Mouse (Mus musculus) embryo, embryonic 10 days (tissue): ENCODE measurements around the gene Arhgef11.

ENCODE experiments used
- DNase-seq: peaks from one replicate; pipeline ENCODE4 v3.0.0-alpha.2; 2015; ENCODE audit warnings: low spot score

Gene Arhgef11

DNA sequence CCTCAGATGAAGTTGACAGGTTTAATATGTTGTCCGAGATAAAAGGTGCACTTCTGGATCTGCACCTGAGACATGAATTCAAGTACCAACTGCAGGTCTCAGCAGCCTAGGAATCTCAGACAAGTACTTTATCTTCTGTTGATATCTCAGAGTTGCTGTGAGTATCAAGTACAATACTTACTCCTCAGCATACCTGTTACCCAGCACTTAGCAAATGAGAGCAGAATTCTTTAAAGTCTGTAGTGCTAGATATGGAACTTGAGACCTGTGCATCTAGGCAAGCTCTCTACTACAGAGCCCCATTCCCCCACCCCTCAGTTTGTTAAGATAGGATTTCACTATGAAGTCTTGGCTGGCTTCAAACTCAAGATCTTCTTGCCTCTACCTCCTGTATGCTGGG, 43.9 kb downstream of the Arhgef11 start:
- DNase-seq: no peak

DNA sequence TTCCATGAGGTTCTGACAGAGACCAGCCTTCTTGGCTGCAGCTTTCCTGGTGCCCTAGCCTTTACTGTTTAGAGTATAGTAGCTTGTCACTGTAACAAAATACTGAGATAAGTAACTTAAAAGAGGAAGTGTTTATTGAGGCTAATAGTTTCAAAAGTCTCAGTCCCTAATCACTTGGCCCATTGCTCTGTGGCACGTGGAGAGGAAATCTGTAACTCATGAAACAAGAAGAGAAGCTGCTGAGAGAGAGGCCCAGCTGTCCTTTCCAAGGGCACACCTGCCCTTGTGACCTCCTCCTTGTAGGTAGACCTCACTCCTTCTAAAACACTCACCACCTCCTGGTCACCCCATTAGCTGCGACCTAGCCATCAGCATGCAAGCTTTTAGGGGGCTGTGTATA, 101.2 kb downstream of the Arhgef11 start:
- DNase-seq: no peak

DNA sequence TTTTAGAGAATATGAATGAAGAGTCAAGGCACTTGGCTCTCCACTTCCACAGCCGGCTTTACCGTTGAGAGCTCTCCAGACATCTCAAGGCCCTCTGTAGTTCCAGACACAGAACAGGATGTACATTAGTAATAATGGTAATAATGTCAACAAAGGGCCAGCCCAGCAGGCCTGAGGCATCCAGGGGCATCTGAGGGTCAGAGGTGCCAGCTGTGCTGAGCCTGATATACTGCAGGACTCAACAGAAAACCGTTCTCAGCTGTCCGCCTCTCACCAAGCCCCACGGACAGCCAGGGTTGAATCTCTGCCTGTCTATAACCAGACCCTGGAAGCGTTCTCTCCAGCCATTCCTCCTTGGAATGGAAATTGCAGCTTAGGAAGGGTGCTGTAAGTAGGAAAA, 107.2 kb downstream of the Arhgef11 start:
- peak; percentile 25 for DNase-seq

DNA sequence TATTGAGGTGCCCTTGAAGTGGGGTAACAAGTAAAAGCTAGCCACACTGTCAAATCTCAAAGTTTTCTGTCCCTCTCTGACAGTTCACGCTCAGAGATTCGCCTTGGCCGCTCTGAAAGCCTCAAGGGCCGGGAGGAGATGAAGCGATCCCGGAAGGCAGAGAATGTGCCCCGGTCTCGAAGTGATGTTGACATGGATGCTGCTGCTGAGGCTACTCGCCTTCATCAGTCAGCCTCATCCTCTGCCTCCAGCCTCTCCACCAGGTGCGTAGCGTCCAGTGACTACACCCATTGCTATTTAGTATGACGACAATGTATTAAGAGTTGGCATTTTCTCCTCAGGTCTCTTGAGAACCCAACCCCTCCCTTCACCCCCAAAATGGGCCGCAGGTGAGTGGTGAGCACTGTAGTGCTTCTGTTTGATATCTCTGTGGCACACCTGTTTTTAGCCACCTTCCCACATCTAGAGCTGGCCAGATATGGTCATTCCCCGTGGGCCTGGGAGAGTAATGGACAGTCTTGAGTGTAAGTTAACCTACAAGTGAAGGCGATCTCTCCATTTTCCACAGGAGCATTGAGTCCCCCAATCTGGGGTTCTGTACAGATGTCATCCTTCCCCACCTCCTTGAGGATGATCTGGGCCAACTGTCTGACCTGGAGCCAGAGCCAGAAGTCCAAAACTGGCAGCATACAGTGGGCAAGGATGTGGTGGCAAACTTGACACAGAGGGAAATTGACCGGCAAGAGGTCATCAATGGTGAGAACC, 108.2 kb downstream of the Arhgef11 start:
- DNase-seq: no peak

DNA sequence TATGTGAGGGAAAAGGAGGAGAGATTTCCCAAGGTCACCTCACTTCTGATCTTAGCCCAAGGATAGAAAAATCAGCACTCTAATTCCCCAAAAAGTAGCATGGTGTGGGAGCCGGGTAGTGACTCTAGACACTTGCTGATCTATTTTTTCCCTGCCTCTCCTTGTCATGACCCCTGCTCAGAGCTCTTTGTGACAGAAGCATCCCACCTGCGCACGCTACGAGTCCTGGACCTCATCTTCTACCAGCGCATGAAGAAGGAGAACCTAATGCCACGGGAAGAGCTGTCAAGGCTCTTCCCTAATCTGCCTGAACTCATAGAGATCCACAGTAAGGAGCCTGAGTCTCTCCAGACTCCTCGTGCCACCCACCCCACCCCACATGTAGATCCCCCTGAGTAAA, 108.8 kb downstream of the Arhgef11 start:
- no peak for DNase-seq

DNA sequence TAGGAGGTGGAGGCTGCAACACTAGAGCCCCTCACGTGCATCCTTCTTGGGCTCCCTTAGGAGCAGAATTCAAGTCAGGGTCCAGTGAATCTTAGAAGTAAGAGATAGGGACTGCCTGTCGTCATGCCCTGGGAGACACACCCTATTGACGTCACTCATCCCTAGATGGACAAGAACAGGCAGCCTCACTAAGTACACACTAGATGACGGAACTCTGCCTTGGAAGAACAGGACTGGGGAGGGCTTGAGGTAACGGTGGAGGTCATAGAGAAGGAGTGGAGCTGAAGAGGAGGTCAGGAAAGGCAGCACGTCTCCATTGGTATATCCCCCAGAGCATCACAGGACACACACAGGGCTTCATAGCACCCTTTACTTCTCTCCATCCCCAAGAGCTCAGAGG, 111.3 kb downstream of the Arhgef11 start:
- no peak for DNase-seq

DNA sequence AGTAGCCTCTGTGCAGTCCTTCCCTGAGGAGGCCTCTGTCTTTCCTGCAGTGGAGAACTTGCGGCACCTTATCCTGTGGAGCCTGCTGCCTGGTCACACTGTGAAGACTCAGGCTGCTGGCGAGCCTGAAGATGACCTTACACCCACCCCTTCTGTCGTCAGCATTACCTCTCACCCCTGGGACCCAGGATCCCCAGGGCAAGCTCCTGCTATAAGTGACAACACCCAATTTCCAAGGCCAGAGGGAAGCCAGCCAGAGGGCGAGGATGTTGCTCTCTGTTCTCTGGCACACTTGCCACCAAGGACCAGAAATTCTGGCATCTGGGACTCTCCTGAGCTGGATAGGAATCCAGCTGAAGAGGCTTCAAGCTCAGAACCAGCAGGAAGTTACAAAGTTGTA, 115.7 kb downstream of the Arhgef11 start:
- no peak for DNase-seq

DNA sequence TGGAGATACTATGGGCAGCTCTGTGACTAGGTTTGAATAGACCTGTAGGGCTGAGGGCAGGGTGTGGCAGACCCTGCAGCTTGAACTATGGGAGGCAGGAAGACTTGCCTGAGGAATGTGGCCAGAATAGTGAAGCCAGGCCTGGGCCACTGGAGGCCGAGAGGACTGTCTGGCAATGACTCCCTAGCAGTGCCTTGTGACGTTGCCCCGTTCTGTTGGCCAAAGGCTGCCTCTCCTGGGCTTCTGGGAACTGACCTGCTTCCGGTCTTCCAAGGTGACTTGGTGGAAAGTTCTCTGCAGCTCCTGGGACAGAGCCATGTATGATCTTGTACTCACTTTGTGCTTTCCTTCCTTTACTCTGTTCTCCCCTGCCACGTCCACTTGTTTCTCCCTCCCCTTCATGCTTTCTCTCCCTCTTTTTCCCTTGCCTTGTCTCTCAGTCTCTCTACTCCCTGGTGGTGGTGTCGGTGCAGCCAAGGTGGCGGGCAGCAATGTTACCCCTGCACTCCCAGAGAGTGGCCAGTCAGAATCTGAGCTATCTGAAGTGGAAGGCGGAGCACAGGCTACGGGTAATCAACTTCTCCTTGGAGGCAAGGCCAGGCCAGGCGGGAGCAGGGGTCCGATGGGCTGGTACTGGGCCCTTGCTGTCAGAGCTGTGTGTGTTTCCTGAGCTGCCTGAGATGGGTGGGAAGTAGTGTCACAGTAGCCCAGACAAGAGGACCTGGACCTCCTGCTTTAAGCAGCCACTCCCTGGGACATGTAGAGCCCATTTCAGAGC, 116.8 kb downstream of the Arhgef11 start:
- no peak for DNase-seq

DNA sequence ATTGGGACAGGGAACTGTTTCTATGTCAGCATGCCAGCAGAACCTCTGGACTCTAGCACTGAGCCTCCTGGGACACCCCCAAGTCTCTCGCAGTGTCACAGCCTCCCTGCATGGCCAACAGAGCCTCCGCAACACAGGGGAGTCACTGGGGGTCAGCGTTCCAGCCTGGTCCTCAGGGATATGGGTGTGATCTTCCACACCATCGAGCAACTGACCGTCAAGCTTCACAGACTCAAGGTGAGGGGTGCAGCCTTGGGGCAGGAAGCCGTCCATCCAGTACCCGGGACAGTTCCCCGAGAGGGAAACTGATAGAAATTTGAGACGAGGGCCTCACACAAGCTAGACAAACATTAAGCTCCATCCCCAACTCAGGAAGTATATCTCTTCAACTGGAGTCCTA, 118.0 kb downstream of the Arhgef11 start:
- no peak for DNase-seq

DNA sequence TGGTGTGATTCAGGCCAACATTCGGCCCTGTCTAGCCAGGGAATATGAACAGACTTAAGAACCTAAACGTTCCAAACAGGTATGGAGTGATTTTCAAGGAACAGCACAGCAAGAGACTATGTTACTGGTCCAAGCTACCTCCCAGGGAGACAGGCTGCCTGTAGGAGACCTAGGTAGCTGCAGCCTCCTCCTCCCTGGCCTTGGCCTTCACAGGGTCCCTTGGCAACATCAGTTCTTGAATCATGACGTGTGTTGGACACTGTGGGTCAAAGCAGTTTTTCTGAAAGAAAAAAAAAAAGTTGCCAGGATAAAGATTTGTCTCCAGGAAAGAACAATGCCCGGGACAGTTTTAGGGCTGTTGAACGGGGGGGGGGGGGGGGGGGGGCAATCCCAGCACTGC, 121.5 kb downstream of the Arhgef11 start:
- DNase-seq: no peak

DNA sequence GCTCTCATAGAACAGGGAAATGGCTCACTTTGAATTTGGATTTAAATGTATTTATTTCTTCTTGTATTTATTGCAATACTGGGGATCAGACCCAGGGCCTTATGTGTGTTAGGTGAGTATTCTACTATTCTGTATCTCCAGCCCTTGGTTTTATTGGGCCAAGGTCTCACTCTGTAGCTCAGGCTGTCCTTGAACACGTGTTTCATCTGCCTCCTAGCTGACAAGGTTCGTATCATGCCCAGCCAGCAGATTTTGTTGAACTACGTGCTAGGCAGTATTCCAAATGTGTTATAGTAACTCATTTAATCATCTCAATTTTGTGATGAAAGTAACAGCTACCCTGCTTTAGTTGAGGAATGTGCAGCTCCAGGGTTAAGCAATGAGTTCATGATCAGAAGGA, 124.7 kb downstream of the Arhgef11 start:
- DNase-seq: no peak

DNA sequence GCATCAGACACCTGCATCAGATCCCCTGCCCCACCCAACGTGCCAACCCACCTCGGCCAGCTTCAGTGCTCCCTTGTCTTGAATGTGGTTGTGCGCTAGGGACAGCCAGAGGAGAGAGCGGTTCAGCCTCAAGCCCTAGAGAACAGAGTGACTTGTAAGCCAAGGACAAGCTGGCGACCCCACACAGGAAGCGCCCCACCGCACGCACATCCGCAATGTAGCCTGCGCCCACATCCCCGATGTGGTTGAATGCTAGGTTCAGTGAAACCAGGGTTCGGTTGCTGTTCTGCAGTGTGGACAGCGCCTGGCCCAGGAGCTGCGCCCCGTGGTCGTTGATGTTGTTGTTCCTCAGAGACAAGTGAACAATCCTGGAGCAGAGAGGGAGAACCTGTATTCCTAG, 125.4 kb downstream of the Arhgef11 start:
- DNase-seq: no peak

DNA sequence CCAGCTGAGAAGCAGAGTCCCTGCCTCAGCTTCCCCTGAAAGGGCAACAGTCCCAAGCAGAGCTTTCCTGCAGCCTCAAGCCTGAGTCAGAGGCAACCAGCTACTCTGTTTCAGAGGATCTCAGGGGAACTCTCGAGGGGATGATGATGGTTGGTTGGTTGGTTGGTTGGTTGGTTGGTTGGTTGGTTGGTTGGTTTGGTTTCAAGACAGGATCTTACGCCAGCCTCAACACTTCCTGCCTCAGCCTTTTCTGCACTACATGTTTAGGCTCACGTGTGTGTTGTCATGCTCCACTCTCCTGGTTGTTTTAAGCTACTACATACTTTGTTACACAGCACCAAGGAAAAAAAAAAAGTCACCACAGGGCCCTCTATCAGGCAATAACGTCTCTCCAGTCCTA, 126.6 kb downstream of the Arhgef11 start:
- DNase-seq: no peak

DNA sequence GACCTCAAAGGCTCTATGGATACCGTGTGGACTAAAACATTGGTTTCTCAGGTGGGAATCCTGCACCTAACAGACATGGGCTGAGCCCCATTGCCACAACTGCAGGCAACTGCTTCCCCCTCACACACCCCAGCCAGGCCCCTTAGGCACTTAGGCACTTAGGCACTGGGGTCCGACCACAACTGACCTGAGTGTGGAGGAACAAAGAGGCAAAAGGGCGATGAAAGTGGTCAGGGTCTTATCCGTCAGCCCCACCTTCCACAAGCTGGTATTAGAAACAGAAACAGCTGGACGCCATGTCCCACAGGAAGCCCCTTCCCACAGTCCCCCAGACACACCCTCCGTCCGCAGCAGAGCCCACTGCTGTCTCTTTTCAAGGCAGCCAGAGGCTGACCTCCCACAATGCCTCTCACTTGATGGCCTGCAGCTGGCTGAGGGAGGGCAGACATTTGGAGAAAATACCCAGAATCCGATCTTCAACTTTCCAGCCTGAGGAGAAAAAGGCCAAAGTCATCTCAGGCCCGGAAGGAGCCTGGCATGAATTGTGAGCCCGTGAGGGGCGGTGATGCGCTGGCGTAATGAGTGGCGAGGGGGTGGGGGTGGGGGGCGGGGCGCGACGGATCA, 127.8 kb downstream of the Arhgef11 start:
- DNase-seq: peak; percentile 55

DNA sequence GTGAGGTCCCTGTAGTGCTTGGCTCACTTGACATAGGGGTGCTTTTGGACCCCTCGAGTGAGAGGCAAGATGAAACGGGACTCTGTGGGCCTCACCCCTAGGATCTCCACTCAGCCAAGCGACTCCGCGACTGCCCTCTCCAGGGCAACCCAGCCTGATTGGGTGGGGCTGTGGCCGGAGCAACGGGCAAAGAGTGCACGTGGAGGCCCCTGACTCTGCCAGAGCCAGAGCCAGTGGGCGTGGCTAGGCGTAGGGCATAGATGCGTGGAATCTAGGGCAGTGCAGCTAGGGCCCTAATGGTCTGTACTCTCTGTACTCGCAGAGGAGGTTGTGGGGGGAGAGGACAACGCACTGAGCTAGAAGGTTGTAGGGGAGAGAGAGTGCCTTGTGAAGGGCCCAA, 131.1 kb downstream of the Arhgef11 start, which contains the start of gene Lrrc71:
Gene Lrrc71 (minus strand): TSS at position 195 of the 400 bp plus-strand sequence.
- DNase-seq: no peak

DNA sequence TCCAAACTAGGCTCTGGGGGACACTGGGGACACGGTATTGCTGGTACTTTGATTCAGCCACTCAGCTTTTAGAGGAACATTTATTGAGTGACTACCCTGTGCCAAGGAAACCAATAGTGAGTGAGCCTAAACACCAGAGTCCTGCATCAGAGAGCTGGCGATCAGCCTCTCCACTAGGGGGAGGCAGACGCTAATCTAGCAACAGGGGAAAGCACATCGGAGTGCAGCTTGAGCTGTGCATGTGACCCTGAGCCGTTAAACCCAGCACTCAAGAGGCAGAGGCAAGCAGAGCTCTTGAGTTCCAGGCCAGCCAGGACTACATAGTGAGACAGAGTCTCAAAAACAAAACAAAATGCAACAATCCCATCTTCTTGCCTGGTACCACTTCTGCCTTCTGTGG, 131.7 kb downstream of the Arhgef11 start:
- peak; percentile 75 for DNase-seq

DNA sequence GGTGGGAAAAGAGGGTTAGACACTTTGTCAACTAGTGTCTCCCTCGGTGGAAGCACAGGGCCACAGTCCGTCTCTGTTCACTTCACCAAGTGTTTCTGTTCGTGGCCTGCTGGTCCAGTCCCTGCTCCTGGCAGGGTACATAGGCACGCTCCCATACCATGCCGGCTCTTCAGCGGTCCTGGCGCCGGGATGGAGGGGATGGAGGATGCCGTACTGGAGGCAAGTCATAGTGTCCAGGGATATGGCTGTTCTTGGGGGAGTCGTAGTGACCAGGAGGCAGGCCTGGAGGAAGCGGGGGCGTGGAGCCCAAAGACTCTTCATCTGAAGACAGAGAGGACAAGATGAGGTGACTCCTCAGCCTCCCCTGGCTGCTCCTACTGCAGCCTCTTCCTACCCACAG, 132.6 kb downstream of the Arhgef11 start:
- no peak for DNase-seq

DNA sequence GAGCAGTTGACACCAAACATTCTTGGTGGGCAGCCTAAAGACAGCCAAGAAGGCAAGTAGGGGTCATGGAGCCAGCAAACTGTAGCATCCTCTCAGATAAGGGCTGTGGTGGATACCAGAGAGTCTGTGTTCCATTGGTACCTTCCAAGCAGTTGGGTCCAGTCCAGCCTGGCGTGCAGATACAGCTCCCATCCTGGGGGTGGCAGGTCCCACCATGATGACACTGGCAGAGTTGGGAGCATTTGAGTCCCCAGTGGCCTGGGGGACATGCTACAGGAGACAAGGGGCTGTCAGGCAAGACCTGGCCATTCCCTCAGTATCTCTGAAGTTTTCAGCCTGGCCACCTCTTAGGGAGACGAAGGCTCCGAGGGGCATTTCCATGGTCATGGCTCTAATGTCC, 135.2 kb downstream of the Arhgef11 start:
- DNase-seq: no peak

DNA sequence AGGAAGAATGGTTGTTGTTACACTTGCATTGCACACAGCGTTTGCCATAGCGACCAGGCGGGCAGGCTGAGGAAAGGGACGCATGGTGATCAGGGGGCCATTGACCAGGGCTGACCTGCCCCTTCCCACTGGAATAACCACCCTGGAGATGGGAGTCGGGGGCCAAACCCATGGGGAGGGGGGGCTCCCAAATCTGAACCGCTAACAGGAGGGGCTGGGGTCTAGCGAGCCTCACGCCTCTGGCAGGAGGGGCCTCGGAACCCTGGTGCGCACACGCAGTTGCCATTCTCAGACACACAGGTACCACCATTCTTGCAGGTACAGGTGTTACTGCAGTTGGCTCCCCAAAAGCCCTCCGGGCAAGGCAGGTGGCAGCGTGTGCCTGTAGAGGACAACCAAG, 136.5 kb downstream of the Arhgef11 start:
- no peak for DNase-seq

DNA sequence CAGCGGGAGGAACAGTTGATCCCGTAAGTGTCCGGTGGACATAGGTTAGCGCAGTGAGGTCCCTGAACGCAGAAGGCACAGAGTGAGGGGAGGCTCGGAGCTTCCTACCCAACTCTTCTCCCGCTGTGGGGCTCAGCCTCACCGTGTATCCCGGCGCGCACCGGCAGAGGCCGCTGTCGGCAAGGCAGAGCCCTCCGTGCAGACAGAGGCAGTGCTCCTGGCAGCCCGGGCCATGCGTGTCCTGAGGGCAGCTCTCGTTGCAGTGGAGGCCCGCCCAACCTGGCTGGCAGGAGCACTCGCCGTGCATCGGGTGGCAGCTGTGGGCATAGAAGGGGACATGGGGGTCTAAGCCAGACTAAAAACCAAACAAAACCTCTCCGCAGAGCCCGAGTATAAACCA, 138.6 kb downstream of the Arhgef11 start:
- DNase-seq: peak; percentile 90

DNA sequence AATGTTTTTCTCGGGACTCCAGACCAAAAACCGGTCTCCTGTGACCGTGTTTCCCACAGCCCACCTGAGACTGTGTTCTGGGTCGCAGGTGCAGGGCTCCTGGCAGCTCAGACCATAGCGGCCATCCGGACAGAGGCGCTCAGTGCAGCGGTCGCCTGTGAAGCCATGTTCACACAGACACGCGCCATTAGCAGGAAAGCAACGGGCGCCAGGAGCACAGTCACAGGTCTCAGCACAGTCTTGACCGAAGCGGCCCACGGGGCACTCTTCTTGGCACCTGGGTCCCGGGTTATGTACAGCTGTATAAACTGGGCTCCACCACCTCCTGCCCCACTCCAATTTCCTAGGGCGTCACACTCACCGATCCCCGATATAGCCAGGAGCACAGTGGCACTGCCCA, 139.1 kb downstream of the Arhgef11 start:
- DNase-seq: no peak

DNA sequence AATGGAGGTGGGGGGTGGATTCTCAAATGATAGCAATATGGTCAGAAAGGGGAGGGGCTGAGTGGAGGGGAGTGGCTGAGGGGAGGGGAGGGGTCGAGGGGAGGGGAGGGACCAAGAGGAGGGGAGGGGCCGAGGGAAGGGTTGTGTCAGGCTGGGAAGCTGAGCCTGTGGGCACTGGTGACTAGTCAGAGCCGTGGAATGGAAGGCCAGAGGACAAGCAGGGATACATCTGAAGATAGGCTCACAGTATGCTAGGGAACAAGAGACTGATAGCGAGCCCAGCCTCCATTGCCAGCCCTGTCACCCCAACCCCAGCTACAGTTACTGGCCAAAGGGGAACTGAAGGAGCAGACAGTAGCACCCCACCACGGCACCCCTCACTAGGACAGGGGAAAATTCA, 141.3 kb downstream of the Arhgef11 start:
- no peak for DNase-seq
